Mouse (Mus musculus) left cerebral cortex, adult 9 months (tissue): ENCODE data around the gene Ccn2.

Experiments used
- DNase-seq, 2 experiments: peaks; one replicate each; pipeline ENCODE4 v3.0.0; 2022; ENCODE audit warnings: low spot score in 2 of 2

Gene Ccn2

DNA sequence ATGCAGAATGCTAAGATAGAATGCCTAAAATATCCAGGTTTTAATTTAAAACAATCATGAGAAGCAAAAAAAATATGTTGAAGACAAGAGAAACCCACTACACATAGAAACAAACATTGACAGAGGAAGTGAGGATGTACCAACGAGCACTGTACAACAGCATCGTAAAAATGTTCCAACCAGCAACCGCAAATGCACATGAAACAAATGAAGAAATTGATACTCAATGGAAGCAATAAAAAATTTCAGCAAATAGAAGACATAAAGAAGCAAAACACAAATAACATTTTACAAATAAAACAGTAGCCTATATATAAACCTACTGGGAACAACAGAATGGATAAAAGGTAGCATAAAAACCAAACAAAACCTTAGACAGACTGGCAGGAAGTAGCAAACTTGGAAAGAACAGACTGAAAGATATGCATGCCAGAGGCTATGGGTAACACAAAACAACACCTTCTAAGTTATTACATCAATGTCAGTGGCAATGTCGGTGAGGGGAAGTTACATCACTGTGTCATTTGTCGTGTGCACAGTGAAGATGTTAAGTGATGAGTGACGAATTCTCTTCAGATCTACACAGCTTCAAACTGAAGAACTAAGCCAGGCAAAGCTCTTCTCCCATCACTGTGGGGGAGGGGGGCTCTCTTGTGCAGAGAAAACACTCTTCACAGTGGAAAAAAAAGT is 45.1 kb downstream of the Ccn2 start:
- no peak for DNase-seq

DNA sequence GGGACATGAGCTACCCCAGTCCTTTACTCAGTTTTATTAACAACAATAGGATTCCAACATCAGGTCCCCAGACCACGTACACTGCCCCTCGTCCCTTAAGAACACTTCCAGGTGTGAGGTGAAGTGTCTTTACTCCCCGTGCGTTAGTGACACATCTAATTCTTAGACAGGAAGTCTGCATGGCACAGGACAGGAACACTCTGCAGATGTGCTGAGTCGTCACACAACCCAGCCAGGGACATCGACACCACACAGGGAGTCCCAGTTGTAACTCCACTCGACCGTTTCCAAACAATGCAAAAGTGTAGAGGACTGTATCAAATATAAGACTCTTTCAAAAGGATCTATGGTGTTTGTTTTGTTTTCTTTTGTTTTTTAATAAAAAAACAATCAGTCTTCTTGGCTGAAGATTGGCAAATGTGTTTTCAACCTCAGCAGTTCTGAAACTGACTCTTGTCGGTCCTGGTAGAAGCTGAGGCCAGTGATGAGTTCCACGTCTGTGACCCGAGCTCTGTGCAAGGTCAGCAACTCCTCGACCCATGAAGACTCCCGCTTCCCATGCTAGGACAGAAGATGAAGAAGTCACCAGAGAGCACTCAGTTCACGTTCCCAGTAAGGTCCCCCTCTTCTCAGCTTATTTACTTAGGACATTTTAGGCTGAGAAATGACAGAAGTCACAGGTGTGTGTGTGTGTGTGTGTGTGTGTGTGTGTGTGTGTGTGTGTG is 46.3 kb downstream of the Ccn2 start:
- DNase-seq, result no peak

DNA sequence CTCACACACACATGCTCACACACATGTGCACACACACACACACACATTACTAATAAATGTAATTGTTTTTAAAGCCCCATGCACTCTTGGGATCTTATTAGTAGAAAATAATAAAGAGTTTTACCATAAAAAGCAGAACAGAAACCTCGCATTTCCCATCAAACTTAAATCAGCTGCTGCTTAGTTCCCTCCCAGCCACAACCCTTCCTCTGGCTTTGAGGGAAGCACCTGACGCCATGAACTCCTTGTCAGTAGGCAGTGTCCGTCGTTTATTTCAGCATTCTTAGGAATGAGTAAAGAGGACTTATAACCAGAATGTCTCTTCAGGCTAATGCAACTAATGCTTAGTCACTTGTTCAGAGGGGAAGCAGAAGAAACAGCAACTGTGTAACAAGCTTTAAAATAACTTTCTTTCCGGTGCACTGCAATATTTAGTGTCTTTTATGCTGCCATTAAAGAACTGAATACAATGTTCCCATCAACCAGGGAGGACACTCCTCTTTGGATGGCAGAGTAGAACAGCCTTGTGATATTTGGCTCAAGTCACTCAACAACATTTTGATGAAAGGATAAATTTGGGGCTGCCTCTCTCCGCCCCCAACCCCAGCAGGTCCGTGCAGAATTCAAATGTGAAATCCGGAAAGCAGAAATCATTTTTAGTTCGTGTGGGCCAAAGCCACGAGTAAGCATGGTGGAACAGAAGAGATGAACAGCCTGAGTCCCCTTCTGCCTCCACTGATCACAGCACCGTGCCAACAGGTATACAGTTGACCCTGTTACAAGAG is 47.7 kb downstream of the Ccn2 start:
- no peak for DNase-seq

DNA sequence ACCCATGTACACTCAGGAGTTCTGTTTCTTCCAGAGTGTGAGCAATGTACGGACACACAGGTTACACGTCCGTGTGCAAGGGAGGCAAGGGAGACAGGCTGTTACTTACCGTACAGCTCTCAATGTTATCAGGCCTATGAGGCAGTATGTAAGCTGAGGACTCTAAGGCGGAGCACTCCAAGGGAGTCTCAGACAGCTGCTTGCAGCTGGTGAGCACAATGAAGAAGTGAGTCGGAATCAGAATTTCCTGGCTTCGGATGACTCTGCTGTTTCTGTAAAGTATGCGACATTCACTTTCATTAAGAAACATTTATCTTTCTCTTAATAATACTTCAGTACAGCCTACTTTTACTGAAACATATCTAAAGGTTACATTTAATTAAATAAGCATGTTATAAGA is 49.9 kb downstream of the Ccn2 start:
- DNase-seq, result no peak
